Mouse (Mus musculus) kidney, adult 2 months (tissue): ENCODE data around the gene Arid4a. TPM values are rescaled to one million over a fixed set of nuclear protein-coding genes. Genes with fewer than 3 reads are reported as not detected.

Experiments
- DNase-seq: peaks from one replicate; pipeline ENCODE4 v3.0.0; 2021
- H3K27ac ChIP-seq: fragments of 200-500 bp; 2 replicates; pipeline ENCODE4 v1.5.1; 2012; ENCODE audit warnings: low read depth, low read length, control low read depth, inconsistent platforms; ENCODE audit not compliant: insufficient read depth
- H3K27me3 ChIP-seq: fragments of 200-500 bp; replicated peaks from 2 replicates; pipeline ENCODE4 v1.6.1; 2012; ENCODE audit warnings: mild to moderate bottlenecking, moderate library complexity, low read length, inconsistent platforms; ENCODE audit not compliant: control insufficient read depth, insufficient read depth
- H3K36me3 ChIP-seq: fragments of 200-500 bp; 2 replicates; pipeline ENCODE4 v1.6.1; 2012; ENCODE audit warnings: mild to moderate bottlenecking, moderate library complexity, low read length, inconsistent platforms; ENCODE audit not compliant: control insufficient read depth, insufficient read depth
- H3K4me1 ChIP-seq: fragments of 200-500 bp; 2 replicates; pipeline ENCODE4 v1.6.1; 2011; ENCODE audit warnings: low read length; ENCODE audit not compliant: control insufficient read depth, insufficient read depth
- H3K4me3 ChIP-seq: fragments of 200-500 bp; 2 replicates; pipeline ENCODE4 v1.5.1; 2011; ENCODE audit warnings: mild to moderate bottlenecking, low read depth, low read length, control low read depth; ENCODE audit not compliant: insufficient read depth
- CTCF ChIP-seq: fragments of 200-500 bp; conservative IDR thresholded peaks from 2 replicates; pipeline ENCODE4 v1.5.1; 2011; ENCODE audit warnings: low read depth, mild to moderate bottlenecking, control low read depth, low read length, moderate library complexity, mixed read lengths; ENCODE audit not compliant: insufficient read depth, insufficient read length
- POLR2A ChIP-seq: fragments of 200-500 bp; IDR thresholded peaks from one replicate; pipeline ENCODE4 v1.6.1; 2011; ENCODE audit warnings: low read depth, low read length, control low read depth
- WGBS: fragments of 180-500 bp; shearing (Covaris S2); methylation state at CpG from one replicate; pipeline ENCODE4 v1.1.7; 2018; 5-methylcytosine and 5-hydroxymethylcytosine counted together
- polyA plus RNA-seq: library from polyadenylated mRNA; depleted of rRNA; stranded (reverse); fragments of >200 nt; gene quantifications from 2 replicates; pipeline ENCODE4 v1.2.3, GENCODE M21; 2012

Gene Arid4a
- polyA plus RNA-seq, 1 experiment: 3.6 TPM

GRCm38 (mm10) chr12:71116411-71116810, 100.6 kb downstream of the Arid4a start:
- WGBS: 73% methylated on average over 5 of the region's 5 CpGs
- Histone ChIP-seq H3K27me3 (no peaks in the 10 kb centered on the region), H3K4me3 (no peak overlapping the region), H3K36me3 (no peaks in the 10 kb centered on the region), H3K4me1 (no peaks in the 10 kb centered on the region), H3K27ac (no peak overlapping the region)
- no peak for DNase-seq
- TF ChIP-seq POLR2A (no peak), CTCF (no peak)

- peaks cover 5% of the 10 kb centered on the region for H3K36me3 ChIP-seq
- DNase-seq: no peak
- H3K4me3 ChIP-seq: no peak overlapping the region
- 77% methylated on average over 10 of the region's 10 CpGs for WGBS
- TF ChIP-seq CTCF: no peak
- TF ChIP-seq POLR2A: no peak
- no peaks in the 10 kb centered on the region for H3K27me3 ChIP-seq
- H3K4me1 ChIP-seq: no peaks in the 10 kb centered on the region
- H3K27ac ChIP-seq: no peak overlapping the region
Observed at GRCm38 (mm10) chr12:71122731-71123130, 106.9 kb downstream of the Arid4a start.

- Histone ChIP-seq H3K4me1 (no peaks in the 10 kb centered on the region), H3K27ac (no peak overlapping the region), H3K36me3 (peaks cover 5% of the 10 kb centered on the region), H3K27me3 (no peaks in the 10 kb centered on the region), H3K4me3 (no peak overlapping the region)
- TF ChIP-seq POLR2A: no peak
- TF ChIP-seq CTCF: no peak
- WGBS: 83% methylated on average over 9 of the region's 9 CpGs
- no peak for DNase-seq
Observed at GRCm38 (mm10) chr12:71123286-71123685, 107.5 kb downstream of the Arid4a start.

DNA sequence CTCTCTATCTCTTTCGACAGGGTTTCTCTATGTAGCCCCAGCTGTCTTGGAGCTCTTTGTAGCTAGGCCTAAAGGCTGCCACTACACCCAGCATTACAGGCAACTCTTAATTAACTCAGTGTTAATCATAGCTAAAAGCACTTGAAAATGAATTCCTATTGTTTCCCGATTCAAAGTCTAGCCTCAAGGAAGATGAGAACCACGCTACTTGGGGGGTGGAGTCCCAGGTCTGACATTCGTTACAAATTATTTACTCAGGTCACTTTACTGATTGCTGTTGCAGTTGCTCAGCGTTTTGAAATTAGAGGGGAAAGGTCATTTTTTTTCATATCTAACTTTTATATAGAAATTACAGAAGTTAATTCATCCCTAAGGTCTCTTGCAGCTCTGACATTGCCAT, 119.8 kb downstream of the Arid4a start:
- 14% methylated on average over 5 of the region's 5 CpGs for WGBS
- Histone ChIP-seq H3K27me3 (no peaks in the 10 kb centered on the region), H3K27ac (no peak overlapping the region), H3K36me3 (no peaks in the 10 kb centered on the region), H3K4me3 (peak overlapping the region; percentile 85; the same call in 1 of the 2 replicates), H3K4me1 (peaks cover 6% of the 10 kb centered on the region; the same call in 1 of the 2 replicates)
- TF ChIP-seq CTCF (no peak), POLR2A (no peak)
- peak; percentile 63 for DNase-seq

DNA sequence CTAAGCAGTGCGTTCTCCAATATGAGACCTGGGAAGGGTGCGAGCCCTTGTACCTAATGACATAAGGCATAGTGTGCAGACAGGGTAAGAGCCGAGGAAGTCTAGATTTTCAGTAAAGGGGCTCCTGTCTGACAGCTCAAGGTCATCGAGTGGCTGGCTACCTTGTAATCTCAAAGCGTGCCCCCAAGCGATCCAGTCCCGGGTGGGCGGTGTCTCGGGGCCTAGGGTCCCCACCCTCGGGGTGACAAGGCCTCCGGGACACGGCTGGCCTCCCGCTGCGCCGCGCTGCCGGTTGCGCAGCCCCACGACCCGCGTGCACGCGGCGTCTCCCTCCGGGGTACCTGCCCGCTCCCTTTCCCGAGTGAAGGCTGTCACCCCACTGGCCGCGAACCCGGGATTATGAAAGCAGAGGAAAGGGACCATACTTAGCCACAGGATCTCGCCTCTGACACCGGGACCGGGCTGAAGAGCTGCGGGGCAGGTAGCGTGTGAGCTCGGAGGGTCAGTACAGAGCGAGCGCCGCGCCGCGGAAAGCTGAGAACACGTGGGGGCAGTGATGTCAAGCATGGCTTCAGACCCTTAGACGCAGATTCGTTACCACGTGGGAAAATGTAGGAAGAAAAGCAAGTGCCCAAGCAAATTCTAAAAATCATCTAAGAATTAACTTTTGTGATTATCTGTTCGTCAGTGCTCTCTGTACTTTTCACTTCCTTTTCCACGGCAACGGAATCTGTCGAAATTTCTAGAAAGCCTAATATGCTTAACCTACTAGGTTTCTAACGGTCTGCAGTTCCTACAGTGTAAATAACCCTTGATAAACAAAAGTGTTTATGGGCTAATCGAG, 120.6 kb downstream of the Arid4a start, which contains the start of the genes Timm9 and 2700049A03Rik:
Gene Timm9 (minus strand): TSS at position 555 of the 844 bp plus-strand sequence.
Gene 2700049A03Rik (plus strand): TSS at position 719 of the 844 bp plus-strand sequence.
- peak; percentile 44 for TF ChIP-seq POLR2A
- no peak for TF ChIP-seq CTCF
- H3K36me3 ChIP-seq: no peaks in the 10 kb centered on the region
- peaks cover 6% of the 10 kb centered on the region; the same call in 1 of the 2 replicates for H3K4me1 ChIP-seq
- peak; percentile 90 for DNase-seq
- H3K27me3 ChIP-seq: no peaks in the 10 kb centered on the region
- WGBS: under 1% methylated on average over 52 of the region's 52 CpGs
- peak within 1 kb of the TSS; percentile 74 for H3K27ac ChIP-seq
- peak within 1 kb of the TSS; percentile 85 for H3K4me3 ChIP-seq

DNA sequence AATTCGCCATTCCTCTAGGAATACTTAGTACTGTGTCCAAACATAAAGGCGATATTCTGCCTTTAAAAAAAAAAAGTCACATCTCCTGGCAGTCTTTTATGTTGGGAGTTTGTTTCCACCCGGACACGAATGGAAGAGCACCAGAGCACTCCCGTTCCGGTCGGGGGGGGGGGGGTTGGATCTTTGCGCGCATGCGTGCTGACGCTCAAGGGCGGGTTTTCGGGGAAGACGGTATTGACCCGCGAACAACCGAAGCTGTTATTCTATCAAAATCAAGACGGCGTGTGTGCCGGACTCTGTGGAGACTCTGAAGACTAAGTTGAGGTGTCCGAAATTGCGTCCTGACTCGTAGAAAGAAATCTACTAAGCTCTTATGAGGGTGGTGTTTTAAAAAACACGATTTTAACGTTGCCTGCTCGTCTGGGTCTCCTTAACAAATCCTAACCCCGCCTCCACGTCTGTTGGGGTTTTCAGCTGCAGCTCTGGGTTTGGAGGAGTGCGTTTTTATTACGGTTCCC, 121.2 kb downstream of the Arid4a start:
- Histone ChIP-seq H3K4me1 (peaks cover 6% of the 10 kb centered on the region; the same call in 1 of the 2 replicates), H3K27me3 (no peaks in the 10 kb centered on the region), H3K27ac (peak overlapping the region; percentile 8; the same call in 1 of the 2 replicates), H3K36me3 (no peaks in the 10 kb centered on the region), H3K4me3 (peak overlapping the region; percentile 66)
- TF ChIP-seq CTCF (no peak), POLR2A (no peak)
- DNase-seq: peak; percentile 86
- under 1% methylated on average over 30 of the region's 30 CpGs for WGBS

DNA sequence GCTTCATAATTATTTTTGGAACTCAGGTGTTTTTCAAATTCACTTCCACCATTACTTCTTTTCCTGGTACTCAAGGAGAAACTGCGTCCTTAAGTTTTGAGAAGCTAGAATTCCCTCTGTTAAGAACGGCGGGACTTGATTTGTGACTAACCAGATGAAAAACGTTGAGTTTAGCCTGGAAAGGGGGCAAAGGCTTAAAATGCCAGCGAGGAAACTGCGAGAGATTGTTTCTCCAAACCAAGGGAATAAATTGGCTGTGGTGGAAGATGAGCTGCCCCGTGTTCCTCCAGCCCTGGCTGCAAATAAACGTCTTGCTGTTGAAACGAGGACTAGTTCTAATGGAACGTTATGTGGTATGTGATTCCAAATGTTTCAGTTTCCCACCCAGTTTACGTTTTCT, 121.9 kb downstream of the Arid4a start:
- peaks cover 6% of the 10 kb centered on the region; the same call in 1 of the 2 replicates for H3K4me1 ChIP-seq
- 2% methylated on average over 11 of the region's 11 CpGs for WGBS
- H3K36me3 ChIP-seq: no peaks in the 10 kb centered on the region; the same call in 1 of the 2 replicates
- H3K4me3 ChIP-seq: peak overlapping the region; percentile 38
- no peak for DNase-seq
- TF ChIP-seq POLR2A (no peak), CTCF (no peak)
- no peaks in the 10 kb centered on the region for H3K27me3 ChIP-seq
- H3K27ac ChIP-seq: no peak overlapping the region
